Mouse (Mus musculus): ENCODE measurements around the gene Bag5. TPM values are rescaled to one million over a fixed set of nuclear protein-coding genes. Genes with fewer than 3 reads are reported as not detected.
A peak's percentile ranks its signal among the peaks of the same experiment; 100 is the strongest.

Bag5 gene
- polyA plus RNA-seq, 1 experiment from 2014 or later, result 22.4 TPM

GRCm38 (mm10) chr12:111682806-111683205, 30.3 kb downstream of the Bag5 start:
- Histone ChIP-seq H3K9ac (no peak overlapping the region), H3K27me3 (0 out of 2 replicates have a peak, but pooled peaks cover 4% of the 10 kb centered on the region), H3K4me3 (replicated peaks) (no peak overlapping the region), H3K4me1 (replicated peaks) (peaks cover 26% of the 10 kb centered on the region), H3K27ac (no peak overlapping the region), H3K9me3 (replicated peaks) (no peaks in the 10 kb centered on the region), H3K36me3 (peaks cover 44% of the 10 kb centered on the region), H3K4me2 (no peak overlapping the region)
- ATAC-seq (ENCODE audit: low read depth), result no peak
- WGBS (ENCODE audit: insufficient replicate concordance), result 62% methylated on average over 5 of the region's 5 CpGs
- DNase-seq, result no peak

- WGBS (ENCODE audit: insufficient replicate concordance), result 74% methylated on average over 5 of the region's 5 CpGs
- Histone ChIP-seq H3K9ac (no peak overlapping the region), H3K4me1 (replicated peaks) (peaks cover 33% of the 10 kb centered on the region), H3K27me3 (no peaks in the 10 kb centered on the region), H3K4me2 (no peak overlapping the region), H3K4me3 (replicated peaks) (no peak overlapping the region), H3K36me3 (peaks cover 44% of the 10 kb centered on the region), H3K27ac (no peak overlapping the region), H3K9me3 (replicated peaks) (no peaks in the 10 kb centered on the region)
- no peak for DNase-seq
- no peak for ATAC-seq (ENCODE audit: low read depth)
Observed at GRCm38 (mm10) chr12:111682003-111682402, 31.1 kb downstream of the Bag5 start.

- H3K9ac ChIP-seq, result no peak overlapping the region
- 74% methylated on average over 8 of the region's 8 CpGs for WGBS (ENCODE audit: insufficient replicate concordance)
- H3K4me3 ChIP-seq (replicated peaks), result no peak overlapping the region
- no peak for DNase-seq
- H3K27me3 ChIP-seq, result no peaks in the 10 kb centered on the region
- no peaks in the 10 kb centered on the region for H3K9me3 ChIP-seq (replicated peaks)
- no peak overlapping the region for H3K27ac ChIP-seq
- H3K4me1 ChIP-seq (replicated peaks), result peaks cover 34% of the 10 kb centered on the region
- no peak overlapping the region for H3K4me2 ChIP-seq
- peaks cover 44% of the 10 kb centered on the region for H3K36me3 ChIP-seq
- no peak for ATAC-seq (ENCODE audit: low read depth)
Observed at GRCm38 (mm10) chr12:111681305-111681704, 31.8 kb downstream of the Bag5 start.

GRCm38 (mm10) chr12:111680661-111681060, 32.4 kb downstream of the Bag5 start:
- no peak overlapping the region for H3K27ac ChIP-seq

GRCm38 (mm10) chr12:111678997-111679396, 34.1 kb downstream of the Bag5 start:
- H3K4me1 ChIP-seq (replicated peaks), result peaks cover 44% of the 10 kb centered on the region
- H3K27ac ChIP-seq, result peak overlapping the region; percentile 43
- H3K27me3 ChIP-seq, result peaks cover 20% of the 10 kb centered on the region
- WGBS (ENCODE audit: insufficient replicate concordance), result 15% methylated on average over 7 of the region's 7 CpGs
- peak overlapping the region; percentile 89 for H3K4me3 ChIP-seq (replicated peaks)
- H3K36me3 ChIP-seq, result peaks cover 44% of the 10 kb centered on the region
- H3K9ac ChIP-seq, result peak overlapping the region; percentile 84
- peak overlapping the region; percentile 90 for H3K4me2 ChIP-seq
- ATAC-seq (ENCODE audit: low read depth) (no peak), DNase-seq (no peak)
- H3K9me3 ChIP-seq (replicated peaks), result no peaks in the 10 kb centered on the region

More at GRCm38 (mm10) chr12:111680661-111681060, 32.4 kb downstream of the Bag5 start:
- Histone ChIP-seq H3K4me3 (replicated peaks) (no peak overlapping the region), H3K36me3 (peaks cover 44% of the 10 kb centered on the region), H3K4me1 (replicated peaks) (peaks cover 38% of the 10 kb centered on the region), H3K27me3 (0 out of 2 replicates have a peak, but pooled peaks cover 5% of the 10 kb centered on the region), H3K9me3 (replicated peaks) (no peaks in the 10 kb centered on the region), H3K9ac (0 out of 2 replicates have a peak overlapping the region, but pooled peaks have one; percentile 13), H3K4me2 (no peak overlapping the region)
- ATAC-seq (ENCODE audit: low read depth), result no peak
- WGBS (ENCODE audit: insufficient replicate concordance), result 88% methylated on average over 13 of the region's 13 CpGs
- DNase-seq, result no peak

GRCm38 (mm10) chr12:111678670-111678933, 34.5 kb downstream of the Bag5 start:
- Histone ChIP-seq H3K36me3 (peaks cover 40% of the 10 kb centered on the region), H3K9me3 (replicated peaks) (no peaks in the 10 kb centered on the region), H3K27me3 (peaks cover 24% of the 10 kb centered on the region), H3K27ac (peak overlapping the region; percentile 43), H3K9ac (peak overlapping the region; percentile 84), H3K4me2 (peak overlapping the region; percentile 90), H3K4me3 (replicated peaks) (peak overlapping the region; percentile 89), H3K4me1 (replicated peaks) (peaks cover 44% of the 10 kb centered on the region)
- WGBS (ENCODE audit: insufficient replicate concordance), result under 1% methylated on average over 13 of the region's 13 CpGs
- DNase-seq (no peak), ATAC-seq (ENCODE audit: low read depth) (0 out of 2 replicates have a peak, but pooled peaks have one; percentile 1)

GRCm38 (mm10) chr12:111677882-111678669, 35.0 kb downstream of the Bag5 start, which contains the start of gene Trmt61a:
Gene Trmt61a, plus strand, starts transcription at chr12:111678105.
- H3K36me3 ChIP-seq, result peaks cover 36% of the 10 kb centered on the region
- WGBS (ENCODE audit: insufficient replicate concordance), result under 1% methylated on average over 51 of the region's 51 CpGs
- peaks cover 29% of the 10 kb centered on the region for H3K27me3 ChIP-seq
- peak within 1 kb of the TSS; percentile 84 for H3K9ac ChIP-seq
- H3K4me3 ChIP-seq (replicated peaks), result peak within 1 kb of the TSS; percentile 89
- H3K9me3 ChIP-seq (replicated peaks), result no peaks in the 10 kb centered on the region
- peak within 1 kb of the TSS; percentile 86 for H3K27ac ChIP-seq
- ATAC-seq (ENCODE audit: low read depth), result peak; percentile 82
- H3K4me2 ChIP-seq, result peak within 1 kb of the TSS; percentile 90
- peak; percentile 83 for DNase-seq
- peaks cover 44% of the 10 kb centered on the region for H3K4me1 ChIP-seq (replicated peaks)

GRCm38 (mm10) chr12:111677421-111677820, 35.6 kb downstream of the Bag5 start:
- Histone ChIP-seq H3K27ac (peak overlapping the region; percentile 86), H3K27me3 (peaks cover 36% of the 10 kb centered on the region), H3K36me3 (peaks cover 29% of the 10 kb centered on the region), H3K4me1 (replicated peaks) (peaks cover 43% of the 10 kb centered on the region), H3K9me3 (replicated peaks) (no peaks in the 10 kb centered on the region), H3K4me2 (peak overlapping the region; percentile 90), H3K4me3 (replicated peaks) (peak overlapping the region; percentile 89), H3K9ac (peak overlapping the region; percentile 84)
- ATAC-seq (ENCODE audit: low read depth) (peak; percentile 10; the same call in 1 of the 2 replicates), DNase-seq (no peak)
- WGBS (ENCODE audit: insufficient replicate concordance), result 32% methylated on average over 5 of the region's 5 CpGs

- peaks cover 15% of the 10 kb centered on the region for H3K36me3 ChIP-seq
- ATAC-seq (ENCODE audit: low read depth), result no peak
- no peak overlapping the region for H3K9ac ChIP-seq
- no peak overlapping the region for H3K4me2 ChIP-seq
- no peak overlapping the region for H3K4me3 ChIP-seq (replicated peaks)
- no peaks in the 10 kb centered on the region for H3K9me3 ChIP-seq (replicated peaks)
- peaks cover 53% of the 10 kb centered on the region for H3K4me1 ChIP-seq (replicated peaks)
- peaks cover 50% of the 10 kb centered on the region for H3K27me3 ChIP-seq
- H3K27ac ChIP-seq, result no peak overlapping the region
- WGBS (ENCODE audit: insufficient replicate concordance), result 56% methylated on average over 6 of the region's 6 CpGs
- no peak for DNase-seq
Observed at GRCm38 (mm10) chr12:111675797-111676580, 37.1 kb downstream of the Bag5 start.

GRCm38 (mm10) chr12:111674850-111675486, 38.1 kb downstream of the Bag5 start:
- no peak overlapping the region for H3K4me3 ChIP-seq (replicated peaks)
- H3K4me1 ChIP-seq (replicated peaks), result peaks cover 60% of the 10 kb centered on the region
- 9% methylated on average over 2 of the region's 2 CpGs for WGBS (ENCODE audit: insufficient replicate concordance)
- no peak for ATAC-seq (ENCODE audit: low read depth)
- no peak overlapping the region for H3K9ac ChIP-seq
- peaks cover 60% of the 10 kb centered on the region for H3K27me3 ChIP-seq
- H3K4me2 ChIP-seq, result no peak overlapping the region
- no peak overlapping the region for H3K27ac ChIP-seq
- H3K9me3 ChIP-seq (replicated peaks), result no peaks in the 10 kb centered on the region
- DNase-seq, result no peak
- peaks cover 4% of the 10 kb centered on the region; the same call in 1 of the 2 replicates for H3K36me3 ChIP-seq

- no peak for ATAC-seq (ENCODE audit: low read depth)
- DNase-seq, result no peak
- Histone ChIP-seq H3K36me3 (no peaks in the 10 kb centered on the region), H3K27me3 (peaks cover 75% of the 10 kb centered on the region), H3K4me1 (replicated peaks) (peaks cover 62% of the 10 kb centered on the region), H3K27ac (no peak overlapping the region), H3K4me3 (replicated peaks) (peak overlapping the region; percentile 54), H3K9ac (no peak overlapping the region), H3K4me2 (peak overlapping the region; percentile 69), H3K9me3 (replicated peaks) (no peaks in the 10 kb centered on the region)
- 17% methylated on average over 12 of the region's 12 CpGs for WGBS (ENCODE audit: insufficient replicate concordance)
Observed at GRCm38 (mm10) chr12:111672581-111672980, 40.5 kb downstream of the Bag5 start.

Data from liver, embryonic 13.5 days (tissue).